Mouse (Mus musculus): ENCODE data around the gene Krtap31-1. TPM values are rescaled to one million over a fixed set of nuclear protein-coding genes. Genes with fewer than 3 reads are reported as not detected.
"Not testable (repeated sequence)": the region's sequence is repeated elsewhere in the genome, so short reads cannot be mapped to it uniquely, and the experiment has no call there.

The Krtap31-1 gene
- not detected in 2 replicates for total RNA-seq (2012; rRNA removed)
- polyA plus RNA-seq (2012; ENCODE audit: insufficient read depth in 1 of 2, insufficient read length in 2 of 2, low read depth in 1 of 2, low replicate concordance in 2 of 2, missing spikeins in 1 of 2), result not detected

DNA sequence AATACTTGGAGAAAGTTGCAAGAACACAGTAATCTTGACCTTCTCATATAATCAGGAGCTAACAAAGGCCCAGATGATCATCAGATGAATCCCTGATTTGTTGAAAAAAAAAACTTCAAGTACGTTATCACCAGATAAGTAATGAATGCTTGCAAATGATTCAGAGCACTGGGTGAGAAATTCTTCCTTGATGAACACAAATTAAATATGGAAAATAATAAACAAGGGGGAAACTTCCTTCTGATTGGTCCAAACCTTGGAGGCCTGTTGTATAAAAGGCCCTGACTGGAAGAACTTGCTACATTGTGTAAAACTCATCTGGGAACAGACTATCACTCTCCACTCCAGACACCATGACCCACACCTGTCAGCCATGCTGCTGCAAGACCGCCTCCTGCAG, at the start of gene Krtap31-1:
Gene Krtap31-1, plus strand, starts transcription at position 301 of the 400 bp plus-strand sequence.
- no peaks in the 10 kb centered on the region for H3K9me3 ChIP-seq (replicated peaks; ENCODE audit: insufficient read depth, low read length)
- H3K9ac ChIP-seq (ENCODE audit: control insufficient read depth, low read depth, low read length, poor library complexity, severe bottlenecking), result no peak within 1 kb of the TSS
- H3K79me2 ChIP-seq (ENCODE audit: control insufficient read depth, insufficient read depth, low read length, poor library complexity), result no peaks in the 10 kb centered on the region
- no peaks in the 10 kb centered on the region for H3K36me3 ChIP-seq (ENCODE audit: control insufficient read depth in 1 of 2, insufficient read depth in 2 of 2, low read length in 2 of 2)
- H3K27me3 ChIP-seq (ENCODE audit: control insufficient read depth in 1 of 2, insufficient read depth in 2 of 2, low read length in 2 of 2), result no peaks in the 10 kb centered on the region
- DNase-seq (ENCODE audit: low read depth, low spot score), result no peak
- no peaks in the 10 kb centered on the region for H3K4me1 ChIP-seq (ENCODE audit: control insufficient read depth in 1 of 2, insufficient read depth in 2 of 2, low read length in 2 of 2)
- no peak within 1 kb of the TSS for H3K4me3 ChIP-seq (ENCODE audit: control insufficient read depth in 1 of 2, insufficient read depth in 1 of 2, low read depth in 2 of 2, low read length in 2 of 2)
- H3K27ac ChIP-seq (ENCODE audit: control insufficient read depth, low read depth, low read length), result no peak within 1 kb of the TSS
- TF ChIP-seq KAT2A (conservative IDR thresholded peaks at IDR 0.05; ENCODE audit: low read depth, low read length), result no peak
- TF ChIP-seq SMC3 (IDR thresholded peaks at IDR 0.05; ENCODE audit: low read depth, low read length), result no peak
- no peak for TF ChIP-seq CHD1 (IDR thresholded peaks at IDR 0.05; ENCODE audit: low read depth, low read length)
- no peak for TF ChIP-seq POLR2AphosphoS5 (IDR thresholded peaks at IDR 0.05; ENCODE audit: borderline replicate concordance, low read depth, low read length)
- no peak for TF ChIP-seq ZNF384 (IDR thresholded peaks at IDR 0.05; ENCODE audit: low read depth, low read length)
- no peak for TF ChIP-seq GATA1 (IDR thresholded peaks at IDR 0.05; ENCODE audit: low read depth, low read length)
- TF ChIP-seq UBTF (IDR thresholded peaks at IDR 0.05; ENCODE audit: borderline replicate concordance, insufficient read depth, low read depth, low read length), result no peak
- TF ChIP-seq HCFC1 (IDR thresholded peaks at IDR 0.05; ENCODE audit: low read depth, low read length), result no peak
- TF ChIP-seq ELF1 (IDR thresholded peaks at IDR 0.05; ENCODE audit: low read depth, low read length), result no peak

DNA sequence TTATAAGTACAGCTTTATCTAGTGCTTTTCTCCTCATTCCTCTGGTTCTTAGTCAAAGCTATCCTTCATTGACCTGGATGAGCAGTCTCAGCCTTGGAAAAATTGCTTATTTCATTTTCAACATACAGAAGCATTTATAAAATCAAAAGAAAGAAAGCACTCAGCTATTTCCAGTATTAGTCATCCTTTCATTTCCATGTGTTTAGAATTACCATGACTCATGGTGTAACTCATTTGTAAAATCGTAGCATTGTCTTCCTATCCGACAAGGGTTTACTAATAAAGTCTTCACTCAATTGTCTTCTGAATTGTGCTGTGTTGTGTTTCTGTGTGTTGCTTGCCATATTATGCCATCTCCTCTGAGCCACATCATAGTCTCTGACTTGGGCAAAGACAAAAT, 49.0 kb upstream of the Krtap31-1 start:
- H3K9ac ChIP-seq (ENCODE audit: control insufficient read depth, low read depth, low read length, poor library complexity, severe bottlenecking), result no peak overlapping the region
- no peaks in the 10 kb centered on the region for H3K9me3 ChIP-seq (replicated peaks; ENCODE audit: insufficient read depth, low read length)
- H3K4me1 ChIP-seq (ENCODE audit: control insufficient read depth in 1 of 2, insufficient read depth in 2 of 2, low read length in 2 of 2), result no peaks in the 10 kb centered on the region
- H3K27ac ChIP-seq (ENCODE audit: control insufficient read depth, low read depth, low read length), result no peak overlapping the region
- no peak overlapping the region for H3K4me3 ChIP-seq (ENCODE audit: control insufficient read depth in 1 of 2, insufficient read depth in 1 of 2, low read depth in 2 of 2, low read length in 2 of 2)
- no peaks in the 10 kb centered on the region for H3K79me2 ChIP-seq (ENCODE audit: control insufficient read depth, insufficient read depth, low read length, poor library complexity)
- H3K27me3 ChIP-seq (ENCODE audit: control insufficient read depth in 1 of 2, insufficient read depth in 2 of 2, low read length in 2 of 2), result no peaks in the 10 kb centered on the region; a peak in 1 of 4 replicates
- TF ChIP-seq TBP (IDR thresholded peaks at IDR 0.05; ENCODE audit: low read depth, low read length), result no peak
- TF ChIP-seq KAT2A (conservative IDR thresholded peaks at IDR 0.05; ENCODE audit: low read depth, low read length), result no peak
- no peak for TF ChIP-seq MAFK (IDR thresholded peaks at IDR 0.05; ENCODE audit: borderline replicate concordance, low read depth, low read length)
- no peak for TF ChIP-seq MEF2A (IDR thresholded peaks at IDR 0.05; ENCODE audit: extremely low read depth, insufficient replicate concordance, low read depth, low read length, poor library complexity, severe bottlenecking)
- TF ChIP-seq SMC3 (IDR thresholded peaks at IDR 0.05; ENCODE audit: low read depth, low read length), result no peak
- TF ChIP-seq GATA1 (IDR thresholded peaks at IDR 0.05; ENCODE audit: low read depth, low read length), result no peak
- TF ChIP-seq NELFE (IDR thresholded peaks at IDR 0.05; ENCODE audit: low read depth, low read length), result no peak
- TF ChIP-seq CHD1 (IDR thresholded peaks at IDR 0.05; ENCODE audit: low read depth, low read length), result no peak
- TF ChIP-seq MAX (IDR thresholded peaks at IDR 0.05; ENCODE audit: low read length), result no peak
- TF ChIP-seq NRF1 (IDR thresholded peaks at IDR 0.05; ENCODE audit: insufficient read depth, low read depth, low read length, poor library complexity, severe bottlenecking), result no peak
- TF ChIP-seq POLR2AphosphoS2 (IDR thresholded peaks at IDR 0.05; ENCODE audit: low read length), result no peak
- TF ChIP-seq ZC3H11A (IDR thresholded peaks at IDR 0.05; ENCODE audit: low read depth, low read length), result no peak
- TF ChIP-seq ZNF384 (IDR thresholded peaks at IDR 0.05; ENCODE audit: low read depth, low read length), result no peak
- DNase-seq (ENCODE audit: low read depth, low spot score), result no peak
- H3K36me3 ChIP-seq (ENCODE audit: control insufficient read depth in 1 of 2, insufficient read depth in 2 of 2, low read length in 2 of 2), result no peaks in the 10 kb centered on the region

DNA sequence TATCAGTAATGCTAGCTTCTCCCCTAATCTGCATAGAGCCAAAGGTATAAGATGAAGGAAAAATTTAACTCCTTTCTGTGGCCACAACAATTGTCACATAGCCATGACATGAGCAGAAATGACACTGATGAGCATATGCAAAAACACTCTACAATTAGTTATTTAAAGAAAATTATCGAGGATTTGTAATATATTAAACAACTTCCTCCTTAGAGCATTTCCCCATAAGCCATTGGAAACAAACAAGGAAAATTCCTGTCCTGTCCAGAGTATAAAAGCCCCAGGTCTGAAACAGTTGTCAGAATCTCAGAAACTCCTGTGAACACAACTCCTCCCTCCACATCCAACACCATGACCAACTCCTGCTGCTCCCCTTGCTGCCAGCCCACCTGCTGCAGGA, 43.5 kb upstream of the Krtap31-1 start, which contains the start of gene Gm11559:
Gene Gm11559, plus strand, starts transcription at position 301 of the 400 bp plus-strand sequence.
- not testable (repeated sequence) for H3K4me3 ChIP-seq (ENCODE audit: control insufficient read depth in 1 of 2, insufficient read depth in 1 of 2, low read depth in 2 of 2, low read length in 2 of 2); H3K9ac ChIP-seq (ENCODE audit: control insufficient read depth, low read depth, low read length, poor library complexity, severe bottlenecking); H3K27ac ChIP-seq (ENCODE audit: control insufficient read depth, low read depth, low read length); H3K9me3 ChIP-seq (replicated peaks; ENCODE audit: insufficient read depth, low read length); H3K4me1 ChIP-seq (ENCODE audit: control insufficient read depth in 1 of 2, insufficient read depth in 2 of 2, low read length in 2 of 2); H3K27me3 ChIP-seq (ENCODE audit: control insufficient read depth in 1 of 2, insufficient read depth in 2 of 2, low read length in 2 of 2); H3K36me3 ChIP-seq (ENCODE audit: control insufficient read depth in 1 of 2, insufficient read depth in 2 of 2, low read length in 2 of 2); H3K79me2 ChIP-seq (ENCODE audit: control insufficient read depth, insufficient read depth, low read length, poor library complexity); DNase-seq (ENCODE audit: low read depth, low spot score)

GRCm38 (mm10) chr11:99873089-99873488, 34.6 kb upstream of the Krtap31-1 start, which contains the start of gene Krtap9-1:
Gene Krtap9-1, plus strand, starts transcription at chr11:99873389.
- H3K9ac ChIP-seq (ENCODE audit: control insufficient read depth, low read depth, low read length, poor library complexity, severe bottlenecking); H3K36me3 ChIP-seq (ENCODE audit: control insufficient read depth in 1 of 2, insufficient read depth in 2 of 2, low read length in 2 of 2); H3K9me3 ChIP-seq (replicated peaks; ENCODE audit: insufficient read depth, low read length); H3K27ac ChIP-seq (ENCODE audit: control insufficient read depth, low read depth, low read length); H3K4me3 ChIP-seq (ENCODE audit: control insufficient read depth in 1 of 2, insufficient read depth in 1 of 2, low read depth in 2 of 2, low read length in 2 of 2); H3K79me2 ChIP-seq (ENCODE audit: control insufficient read depth, insufficient read depth, low read length, poor library complexity); H3K27me3 ChIP-seq (ENCODE audit: control insufficient read depth in 1 of 2, insufficient read depth in 2 of 2, low read length in 2 of 2); H3K4me1 ChIP-seq (ENCODE audit: control insufficient read depth in 1 of 2, insufficient read depth in 2 of 2, low read length in 2 of 2); DNase-seq (ENCODE audit: low read depth, low spot score): not testable (repeated sequence)
